Mouse (Mus musculus) CH12.LX (cell line): ENCODE results near the gene Chrm3. TPM values are rescaled to one million over a fixed set of nuclear protein-coding genes. Genes with fewer than 3 reads are reported as not detected.

Experiments used
- DNase-seq: peaks from one replicate; pipeline ENCODE4 v3.0.0-alpha.2; 2013; ENCODE audit errors: extremely low read depth
- H3K27ac ChIP-seq: 2 replicates; pipeline ENCODE4 v1.5.1; 2012; ENCODE audit warnings: low read depth, mild to moderate bottlenecking, control low read depth, moderate library complexity; ENCODE audit not compliant: insufficient read depth
- H3K27me3 ChIP-seq: replicated peaks from 2 replicates; pipeline ENCODE3; 2012; ENCODE audit warnings: inconsistent platforms
- H3K36me3 ChIP-seq, 2 experiments: replicated peaks in 1 of 2; 2 replicates each; pipeline versions ENCODE3 to v1.6.1; 2012; ENCODE audit warnings: inconsistent platforms in 1 of 2, low read length in 1 of 2, mild to moderate bottlenecking in 1 of 2, mixed read lengths in 1 of 2, moderate library complexity in 1 of 2; ENCODE audit not compliant: control insufficient read depth in 1 of 2, insufficient read depth in 1 of 2
- H3K4me1 ChIP-seq, 2 experiments: 2 replicates each; pipeline ENCODE4 v1.6.1; 2012; ENCODE audit warnings: inconsistent platforms in 1 of 2, moderate library complexity in 1 of 2; ENCODE audit not compliant: insufficient read depth in 2 of 2, control insufficient read depth in 1 of 2
- H3K4me2 ChIP-seq: 2 replicates; pipeline ENCODE4 v1.6.1; 2012; ENCODE audit warnings: low read depth, mild to moderate bottlenecking, control low read depth; ENCODE audit not compliant: poor library complexity, insufficient read depth, severe bottlenecking
- H3K4me3 ChIP-seq, 3 experiments: fragments of 150-350 bp in 1 of 3; sonication (generic) in 1 of 3; replicated peaks in 1 of 3; 2 replicates each; pipeline versions ENCODE3 to v1.5.1; 2011 to 2012; ENCODE audit warnings: low read depth in 2 of 3, low read length in 2 of 3, mild to moderate bottlenecking in 2 of 3, moderate library complexity in 2 of 3, control low read depth in 1 of 3, improper control_type of control experiment in 1 of 3, inconsistent platforms in 1 of 3, mixed read lengths in 1 of 3; ENCODE audit not compliant: poor library complexity in 1 of 3
- H3K79me2 ChIP-seq: replicated peaks from 2 replicates; pipeline ENCODE4 v1.6.1; 2012; ENCODE audit warnings: mild to moderate bottlenecking, moderate library complexity; ENCODE audit not compliant: control insufficient read depth, poor library complexity, insufficient read depth, severe bottlenecking; ENCODE audit errors: extremely low read depth
- H3K9ac ChIP-seq: 2 replicates; pipeline ENCODE4 v1.6.1; 2012; ENCODE audit warnings: low read depth, mild to moderate bottlenecking, control low read depth, moderate library complexity; ENCODE audit not compliant: insufficient read depth
- H3K9me3 ChIP-seq: replicated peaks from 2 replicates; pipeline ENCODE3; 2012; ENCODE audit warnings: low read length, inconsistent platforms, mixed read lengths
- BHLHE40 ChIP-seq: IDR thresholded peaks from 2 replicates; pipeline ENCODE4 v1.6.1; 2011; ENCODE audit warnings: mild to moderate bottlenecking, low read depth, low read length, improper control_type of control experiment
- CTCF ChIP-seq, 2 experiments: IDR thresholded peaks in 1 of 2; conservative IDR thresholded peaks in 1 of 2; 2 replicates each; pipeline ENCODE4 v1.5.1; 2011 to 2012; ENCODE audit warnings: low read depth in 2 of 2, low read length in 2 of 2, improper control_type of control experiment in 1 of 2, inconsistent platforms in 1 of 2, mild to moderate bottlenecking in 1 of 2, moderate library complexity in 1 of 2
- E2F4 ChIP-seq: IDR thresholded peaks from 2 replicates; pipeline ENCODE4 v1.6.1; 2011; ENCODE audit warnings: low read depth, low read length, improper control_type of control experiment; ENCODE audit not compliant: insufficient replicate concordance
- ELF1 ChIP-seq: IDR thresholded peaks from 2 replicates; pipeline ENCODE4 v1.6.1; 2014; ENCODE audit warnings: low read depth, mild to moderate bottlenecking, inconsistent platforms, low read length, improper control_type of control experiment
- EP300 ChIP-seq: IDR thresholded peaks from 2 replicates; pipeline ENCODE4 v1.6.1; 2011; ENCODE audit warnings: low read length, improper control_type of control experiment
- GABPA ChIP-seq: IDR thresholded peaks from 2 replicates; pipeline ENCODE4 v1.6.1; 2012; ENCODE audit warnings: low read depth, low read length, improper control_type of control experiment, inconsistent platforms; ENCODE audit not compliant: insufficient replicate concordance
- HCFC1 ChIP-seq: IDR thresholded peaks from 2 replicates; pipeline ENCODE4 v1.6.1; 2012; ENCODE audit warnings: low read depth, mild to moderate bottlenecking, inconsistent platforms, low read length, improper control_type of control experiment
- IRF4 ChIP-seq: IDR thresholded peaks from 2 replicates; pipeline ENCODE4 v1.6.1; 2014; ENCODE audit warnings: low read depth, mild to moderate bottlenecking, inconsistent platforms, low read length, improper control_type of control experiment
- JUN ChIP-seq: IDR thresholded peaks from 2 replicates; pipeline ENCODE4 v1.6.1; 2011; ENCODE audit warnings: low read depth, mild to moderate bottlenecking, low read length, improper control_type of control experiment, moderate library complexity; ENCODE audit not compliant: insufficient read depth
- JUND ChIP-seq: conservative IDR thresholded peaks from 2 replicates; pipeline ENCODE4 v1.6.1; 2011; ENCODE audit warnings: low read depth, low read length, improper control_type of control experiment
- KAT2A ChIP-seq: IDR thresholded peaks from 2 replicates; pipeline ENCODE4 v1.6.1; 2012; ENCODE audit warnings: low read length, improper control_type of control experiment, inconsistent platforms; ENCODE audit not compliant: insufficient replicate concordance
- MAFK ChIP-seq: IDR thresholded peaks from 2 replicates; pipeline ENCODE4 v1.6.1; 2011; ENCODE audit warnings: low read length, improper control_type of control experiment; ENCODE audit not compliant: insufficient replicate concordance
- MAX ChIP-seq: IDR thresholded peaks from 2 replicates; pipeline ENCODE4 v1.6.1; 2011; ENCODE audit warnings: low read length, improper control_type of control experiment
- MAZ ChIP-seq: IDR thresholded peaks from 2 replicates; pipeline ENCODE4 v1.6.1; 2012; ENCODE audit warnings: low read depth, mild to moderate bottlenecking, inconsistent platforms, low read length, improper control_type of control experiment, moderate library complexity
- MEF2A ChIP-seq: IDR thresholded peaks from 2 replicates; pipeline ENCODE4 v1.6.1; 2014; ENCODE audit warnings: low read depth, mild to moderate bottlenecking, inconsistent platforms, low read length, improper control_type of control experiment, borderline replicate concordance
- MXI1 ChIP-seq: IDR thresholded peaks from 2 replicates; pipeline ENCODE4 v1.6.1; 2011; ENCODE audit warnings: mild to moderate bottlenecking, low read depth, low read length, improper control_type of control experiment
- MYC ChIP-seq: IDR thresholded peaks from 2 replicates; pipeline ENCODE4 v1.6.1; 2011; ENCODE audit warnings: low read depth, mild to moderate bottlenecking, improper control_type of control experiment, low read length
- NELFE ChIP-seq: IDR thresholded peaks from 2 replicates; pipeline ENCODE4 v1.6.1; 2011; ENCODE audit warnings: low read depth, low read length, improper control_type of control experiment
- PAX5 ChIP-seq: IDR thresholded peaks from 2 replicates; pipeline ENCODE4 v1.6.1; 2012; ENCODE audit warnings: low read length, inconsistent platforms, mixed read lengths
- POLR2A ChIP-seq: IDR thresholded peaks from 2 replicates; pipeline ENCODE4 v1.6.1; 2011; ENCODE audit warnings: low read depth, mild to moderate bottlenecking, improper control_type of control experiment, low read length
- POLR2AphosphoS2 ChIP-seq: IDR thresholded peaks from 2 replicates; pipeline ENCODE4 v1.6.1; 2011; ENCODE audit warnings: low read depth, low read length, improper control_type of control experiment
- RCOR1 ChIP-seq: conservative IDR thresholded peaks from 2 replicates; pipeline ENCODE4 v1.6.1; 2012; ENCODE audit warnings: low read depth, mild to moderate bottlenecking, inconsistent platforms, low read length, improper control_type of control experiment
- SIN3A ChIP-seq: IDR thresholded peaks from 2 replicates; pipeline ENCODE4 v1.6.1; 2012; ENCODE audit warnings: low read length, improper control_type of control experiment, inconsistent platforms
- TBP ChIP-seq: conservative IDR thresholded peaks from 2 replicates; pipeline ENCODE4 v1.6.1; 2011; ENCODE audit warnings: low read depth, low read length, improper control_type of control experiment
- TCF12 ChIP-seq: IDR thresholded peaks from 2 replicates; pipeline ENCODE4 v1.6.1; 2014; ENCODE audit warnings: low read depth, mild to moderate bottlenecking, inconsistent platforms, low read length, improper control_type of control experiment
- UBTF ChIP-seq: IDR thresholded peaks from 2 replicates; pipeline ENCODE4 v1.6.1; 2012; ENCODE audit warnings: low read depth, mild to moderate bottlenecking, inconsistent platforms, low read length, improper control_type of control experiment, moderate library complexity
- USF1 ChIP-seq: IDR thresholded peaks from 2 replicates; pipeline ENCODE4 v1.6.1; 2014; ENCODE audit warnings: low read depth, mild to moderate bottlenecking, inconsistent platforms, low read length, improper control_type of control experiment
- USF2 ChIP-seq: conservative IDR thresholded peaks from 2 replicates; pipeline ENCODE4 v1.6.1; 2011; ENCODE audit warnings: low read depth, low read length, improper control_type of control experiment
- ZC3H11A ChIP-seq: IDR thresholded peaks from 2 replicates; pipeline ENCODE4 v1.6.1; 2012; ENCODE audit warnings: low read depth, mild to moderate bottlenecking, inconsistent platforms, low read length, improper control_type of control experiment
- ZMIZ1 ChIP-seq: IDR thresholded peaks from 2 replicates; pipeline ENCODE4 v1.6.1; 2012; ENCODE audit warnings: low read depth, mild to moderate bottlenecking, inconsistent platforms, low read length, improper control_type of control experiment
- ZNF384 ChIP-seq: IDR thresholded peaks from 2 replicates; pipeline ENCODE4 v1.6.1; 2012; ENCODE audit warnings: low read depth, low read length, improper control_type of control experiment, inconsistent platforms
- dilution Hi-C: fragments of 300-500 bp; cut with MboI; formaldehyde crosslinking; loops from 2 replicates; pipeline ENCODE4 v1.14.3; 2020; ENCODE audit warnings: low sequenced_read_pairs; ENCODE audit not compliant: extremely low pct_unique_long_range_greater_than_20kb, extremely low pct_ligation_motif_present
- in situ Hi-C: fragments of 300-500 bp; cut with MboI; formaldehyde crosslinking; loops from 3 replicates; pipeline ENCODE4 v1.14.3; 2019; ENCODE audit warnings: low sequenced_read_pairs, low pct_ligation_motif_present, low pct_unique_long_range_greater_than_20kb, mixed read lengths
- polyA plus RNA-seq: library from polyadenylated mRNA; unstranded; fragments of >175 nt; gene quantifications from 2 replicates; pipeline ENCODE4 v1.2.1, GENCODE M21; 2012; ENCODE audit warnings: low read depth; ENCODE audit not compliant: insufficient read length
- total RNA-seq, 2 experiments: library from RNA; depleted of rRNA; stranded (reverse); fragments of 300-350 nt in 1 of 2; fragments of >200 nt in 1 of 2; gene quantifications; 2 replicates each; pipeline ENCODE4 v1.2.3; 2012 to 2014

Chrm3 gene
- total and polyA plus RNA-seq, 3 experiments, result not detected

- TF ChIP-seq GABPA (no peak), PAX5 (no peak), USF2 (no peak), KAT2A (no peak), NELFE (no peak), POLR2AphosphoS2 (no peak)
Observed at GRCm38 (mm10) chr13:9900653-9901385, 459.8 kb downstream of the Chrm3 start (continued).

- peak; percentile 73 for DNase-seq
- in situ Hi-C loops, result loop anchor here (25.0 kb wide), 1 partner anchor 438 kb away; no protein-coding TSS in a partner anchor
- peak overlapping the region; percentile 63; the same call in 1 of the 2 replicates for H3K27ac ChIP-seq
- H3K4me1 ChIP-seq, result peaks cover 30 to 49% of the 10 kb centered on the region in 2 experiments
- dilution Hi-C loops, result no loop called here
- H3K4me3 ChIP-seq, result no peak overlapping the region
- H3K27me3 ChIP-seq, result no peaks in the 10 kb centered on the region
- no peaks in the 10 kb centered on the region for H3K36me3 ChIP-seq
- H3K9ac ChIP-seq, result no peak overlapping the region
- peaks cover 2% of the 10 kb centered on the region for H3K9me3 ChIP-seq
- TF ChIP-seq CTCF (conservative IDR thresholded peaks at IDR 0.05 in 1 of 2, IDR thresholded peaks at IDR 0.05 in 1 of 2; ENCODE audit: low read depth in 2 of 2, low read length in 2 of 2) (no peak), GABPA (no peak), SIN3A (no peak), JUN (peak; percentile 78), MAX (peak; percentile 8; the same call in 1 of the 2 replicates), IRF4 (peak; percentile 92), ZC3H11A (no peak), USF1 (no peak), RCOR1 (peak; percentile 67; the same call in 1 of the 2 replicates), ZMIZ1 (no peak), MXI1 (no peak), EP300 (peak; percentile 86), ZNF384 (no peak), HCFC1 (0 out of 2 replicates have a peak, but pooled peaks have one; percentile 27), MEF2A (peak; percentile 76), MAZ (peak; percentile 37; the same call in 1 of the 2 replicates), MYC (peak; percentile 64; the same call in 1 of the 2 replicates), BHLHE40 (peak; percentile 55), POLR2A (no peak), E2F4 (no peak), TCF12 (peak; percentile 80), MAFK (peak; percentile 67), KAT2A (0 out of 2 replicates have a peak, but pooled peaks have one; percentile 15), JUND (peak; percentile 91), TBP (0 out of 2 replicates have a peak, but pooled peaks have one; percentile 6), PAX5 (no peak), UBTF (no peak), ELF1 (peak; percentile 40)
- H3K79me2 ChIP-seq, result no peaks in the 10 kb centered on the region
- H3K4me2 ChIP-seq, result peak overlapping the region; percentile 38; the same call in 1 of the 2 replicates
Observed at GRCm38 (mm10) chr13:9898664-9899369, 461.8 kb downstream of the Chrm3 start.
